Mouse (Mus musculus): ENCODE data around the gene E330014E10Rik. TPM values are rescaled to one million over a fixed set of nuclear protein-coding genes. Genes with fewer than 3 reads are reported as not detected.
"Not testable (repeated sequence)": the region's sequence is repeated elsewhere in the genome, so short reads cannot be mapped to it uniquely, and the experiment has no call there.

E330014E10Rik gene
- total RNA-seq (2022) = not detected

- not testable (repeated sequence) for DNase-seq (ENCODE audit: low spot score in 2 of 2)
Measured at GRCm38 (mm10) chr5:95775690-95776089, at the start of gene E330014E10Rik. E330014E10Rik (plus strand) TSS chr5:95775990.

GRCm38 (mm10) chr5:95736073-95736472 is 39.7 kb upstream of the E330014E10Rik start, which contains the start of gene Gm7978:
Gm7978 (minus strand) TSS chr5:95736173.
- not testable (repeated sequence) for DNase-seq (ENCODE audit: low spot score in 2 of 2)

GRCm38 (mm10) chr5:95741714-95742113 is 34.1 kb upstream of the E330014E10Rik start, which contains the start of gene Gm7982:
Gm7982 (plus strand) TSS chr5:95742014.
- not testable (repeated sequence) for DNase-seq (ENCODE audit: low spot score in 2 of 2)

DNA sequence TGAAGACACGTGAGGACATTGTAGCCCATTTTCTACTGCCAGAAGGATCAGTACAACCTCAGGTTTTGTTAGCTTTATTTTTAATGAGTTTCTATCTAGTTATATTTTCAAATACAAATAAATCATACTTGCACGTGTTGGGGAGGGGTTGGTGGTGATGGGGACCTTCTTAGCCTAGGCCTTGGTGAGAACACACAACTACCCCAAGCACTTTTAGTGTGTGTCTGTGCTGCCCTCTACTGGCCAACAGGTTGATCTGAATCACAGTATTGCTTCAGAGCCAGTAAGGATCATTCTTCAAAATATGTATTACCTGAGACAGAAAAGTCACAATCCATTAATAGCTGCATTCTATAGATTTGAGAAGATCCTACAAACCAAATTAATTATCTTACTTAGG is 35.1 kb downstream of the E330014E10Rik start:
- not testable (repeated sequence) for DNase-seq (ENCODE audit: low spot score in 2 of 2)

GRCm38 (mm10) chr5:95836580-95836979 is 60.8 kb downstream of the E330014E10Rik start:
- DNase-seq (ENCODE audit: low spot score in 2 of 2) = no peak

DNA sequence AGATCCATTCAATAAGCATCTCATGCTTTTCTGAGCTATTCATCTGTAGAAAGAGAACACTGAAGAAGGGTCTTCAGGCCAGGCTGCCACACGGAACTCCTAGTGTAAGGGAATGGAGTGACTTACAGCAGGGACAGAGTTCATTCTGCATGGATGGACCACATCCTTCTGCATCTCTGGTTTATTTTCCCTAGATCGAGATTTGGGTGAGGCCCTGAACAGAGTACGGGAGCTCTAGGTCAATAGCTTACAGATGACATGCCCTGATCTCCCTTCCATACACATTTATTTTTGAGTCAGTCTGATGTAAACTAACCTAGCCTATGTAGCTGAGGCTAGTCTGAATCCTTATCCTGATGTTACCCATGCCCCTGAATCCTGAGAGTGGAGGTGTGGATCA is 78.2 kb downstream of the E330014E10Rik start:
- DNase-seq (ENCODE audit: low spot score in 2 of 2) = no peak

Other genes starting within 250 kb of the E330014E10Rik start
- not detected for gene Gm7971, start 181.1 kb upstream of the E330014E10Rik start, total RNA-seq (2022)
- not detected for gene Gm7978, start 39.8 kb upstream of the E330014E10Rik start, total RNA-seq (2022)
- not detected for gene Gm7982, start 34.0 kb upstream of the E330014E10Rik start, total RNA-seq (2022)
- gene Cxcl13, start 181.0 kb downstream of the E330014E10Rik start, total RNA-seq (2022) = 1 to 10 TPM in 1 of 4 experiments, under 1 TPM in 1, not detected in 2; 0.30 to 1.1 TPM